Mouse (Mus musculus) erythroblast, embryonic 14.5 days (primary cell): ENCODE measurements around the gene Sptbn4.

Experiments used
- GATA1 ChIP-seq: IDR thresholded peaks from 2 replicates; pipeline ENCODE4 v1.6.1; 2012; ENCODE audit warnings: low read length, inconsistent platforms, mixed read lengths
- TAL1 ChIP-seq: IDR thresholded peaks from 3 replicates; pipeline ENCODE4 v1.6.1; 2012; ENCODE audit warnings: low read length, inconsistent platforms, mixed read lengths

GRCm38 (mm10) chr7:27428002-27428401 is 19.5 kb downstream of the Sptbn4 start:
- TF ChIP-seq GATA1: no peak
- TF ChIP-seq TAL1: no peak
